Mouse (Mus musculus) E14TG2a.4 (cell line): Measurements from ENCODE around the gene Fcrla.

ENCODE experiments used
- CTCF ChIP-seq: conservative IDR thresholded peaks from 2 replicates; pipeline ENCODE4 v1.5.1; 2014; ENCODE audit warnings: low read length
- NANOG ChIP-seq: IDR thresholded peaks from 2 replicates; pipeline ENCODE4 v1.6.1; 2014; ENCODE audit warnings: borderline replicate concordance, low read length, mixed read lengths

DNA sequence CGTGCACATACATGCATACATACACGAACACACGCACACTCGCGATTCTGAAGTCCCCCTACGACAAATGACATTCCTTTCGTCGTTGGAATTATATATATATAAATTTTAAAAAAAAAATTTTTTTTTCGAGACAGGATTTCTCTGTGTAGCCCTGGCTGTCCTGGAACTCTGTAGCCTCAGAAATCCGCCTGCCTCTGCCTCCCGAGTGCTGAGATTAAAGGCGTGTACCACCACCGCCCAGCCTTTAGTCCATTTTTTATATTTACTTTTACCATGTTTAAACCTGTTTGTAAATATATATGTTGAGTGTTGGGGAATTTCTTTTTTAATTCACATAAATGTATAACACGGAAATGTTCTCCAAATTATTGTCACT, 58.5 kb downstream of the Fcrla start:
- TF ChIP-seq CTCF (no peak), NANOG (no peak)
